Mouse (Mus musculus): ENCODE measurements around the gene Lamtor2.

DNA sequence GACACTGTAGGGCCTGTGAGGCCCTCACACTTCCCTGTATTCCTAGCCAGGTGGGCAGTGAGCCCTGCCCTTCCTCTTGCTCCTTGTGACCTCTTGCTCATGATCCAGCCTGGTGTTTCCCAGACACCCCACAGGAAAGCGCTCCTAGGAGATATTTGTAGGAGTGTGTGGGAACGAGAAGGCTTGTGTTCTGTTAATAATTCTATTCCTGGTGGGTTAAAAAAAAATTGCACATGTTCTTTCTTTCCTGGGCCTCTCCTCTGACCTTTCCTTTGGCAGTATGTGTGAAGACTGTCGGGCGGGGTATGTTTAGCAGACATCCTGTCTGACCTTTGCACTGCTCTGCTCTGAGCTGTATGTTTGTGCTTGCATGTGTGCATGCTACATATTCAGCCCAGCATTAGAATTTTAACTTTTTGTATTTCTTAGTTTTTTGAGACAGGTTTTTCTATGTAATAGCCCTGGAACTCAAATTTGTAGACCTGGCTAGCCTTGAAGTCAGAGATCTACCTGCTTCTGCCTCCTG, 13.7 kb upstream of the Lamtor2 start:
- TF ChIP-seq CTCF (IDR thresholded peaks at IDR 0.05; ENCODE audit: control insufficient read depth, insufficient read depth, low read length), result no peak
- TF ChIP-seq POLR2A (IDR thresholded peaks at IDR 0.05; ENCODE audit: borderline replicate concordance, control insufficient read depth, low read depth, low read length), result no peak
